Mouse (Mus musculus): ENCODE data around the gene Myrfl. TPM values are rescaled to one million over a fixed set of nuclear protein-coding genes. Genes with fewer than 3 reads are reported as not detected.

Gene Myrfl
- polyA plus RNA-seq, 1 experiment from 2014 or later = 0.28 TPM

DNA sequence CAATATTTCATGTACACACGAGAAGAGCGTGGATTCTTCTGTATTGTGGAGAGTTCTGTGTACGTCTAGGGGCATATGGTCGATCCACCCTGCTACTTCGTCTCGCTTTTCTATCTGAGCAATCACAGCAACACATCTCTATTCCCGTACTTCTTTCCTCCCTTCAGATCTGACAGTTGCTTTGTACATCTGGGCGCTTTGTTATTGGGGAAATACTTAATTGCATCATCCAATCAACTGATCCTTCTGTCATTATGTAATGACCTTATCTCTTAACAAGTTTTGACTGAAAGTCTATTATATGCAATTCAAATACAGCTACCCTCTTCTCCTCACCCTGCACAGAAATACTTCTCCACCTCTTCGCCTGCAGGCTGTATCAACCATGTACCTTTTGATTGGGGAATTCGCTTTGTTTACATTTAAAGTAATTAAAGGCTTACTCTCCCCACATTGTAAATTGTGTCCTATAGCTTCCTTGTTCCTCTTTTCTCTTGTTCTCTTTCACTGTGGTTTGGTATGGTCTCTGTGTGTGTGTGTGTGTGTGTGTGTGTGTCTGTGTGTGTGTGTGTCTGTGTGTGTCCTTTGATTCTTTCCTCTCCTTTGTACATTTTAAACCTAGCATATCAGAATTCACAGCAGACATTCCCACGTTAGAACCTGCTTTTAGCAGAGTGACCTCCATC, 29.9 kb upstream of the Myrfl start:
- WGBS = 90% methylated on average over 11 of the region's 11 CpGs

DNA sequence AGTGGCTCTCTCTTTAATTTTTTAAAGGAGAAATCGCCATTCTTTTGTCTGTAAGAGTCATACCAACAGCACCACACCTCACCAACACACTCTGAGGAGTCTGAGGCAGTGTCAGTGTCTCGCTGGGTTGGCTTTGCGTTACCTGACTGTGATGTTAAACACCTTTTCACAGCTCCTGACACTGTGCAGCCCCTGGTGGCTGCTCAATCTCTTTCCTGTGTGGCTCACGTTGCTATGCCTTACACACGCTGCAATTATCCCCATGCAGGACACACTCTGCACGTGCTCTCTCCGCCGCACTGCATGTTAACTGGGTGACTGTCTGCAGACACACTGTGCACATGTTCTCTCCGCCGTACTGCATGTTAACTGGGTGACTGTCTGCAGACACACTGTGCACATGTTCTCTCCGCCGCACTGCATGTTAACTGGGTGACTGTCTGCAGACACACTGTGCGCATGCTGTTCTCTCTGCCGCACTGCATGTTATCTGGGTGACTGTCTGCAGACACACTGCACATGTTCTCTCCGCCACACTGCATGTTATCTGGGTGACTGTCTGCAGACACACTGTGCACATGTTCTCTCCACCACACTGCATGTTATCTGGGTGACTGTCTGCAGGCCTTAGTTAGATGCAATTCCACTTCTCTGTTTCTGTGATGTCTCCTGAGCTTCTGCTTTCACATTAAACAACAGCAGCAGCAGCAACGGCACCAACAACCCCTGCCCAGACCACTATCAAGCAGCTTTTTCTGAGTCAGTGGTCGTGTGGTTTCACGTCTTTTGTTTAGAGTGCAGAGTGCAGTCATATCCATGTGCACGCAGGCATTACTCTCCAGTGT, 27.2 kb upstream of the Myrfl start:
- H3K4me3 ChIP-seq = no peak overlapping the region
- H3K27me3 ChIP-seq (replicated peaks) = no peaks in the 10 kb centered on the region
- H3K4me1 ChIP-seq (replicated peaks) = no peaks in the 10 kb centered on the region
- no peak overlapping the region for H3K9ac ChIP-seq
- no peak overlapping the region for H3K4me2 ChIP-seq
- no peaks in the 10 kb centered on the region for H3K9me3 ChIP-seq (replicated peaks)
- 88% methylated on average over 19 of the region's 19 CpGs for WGBS
- H3K27ac ChIP-seq (ENCODE audit: poor library complexity, severe bottlenecking) = no peak overlapping the region
- H3K36me3 ChIP-seq = peaks cover 71% of the 10 kb centered on the region
- ATAC-seq (ENCODE audit: insufficient number of reproducible peaks, low FRiP score) = no peak

More for the DNA sequence above, 29.9 kb upstream of the Myrfl start:
- Histone ChIP-seq H3K36me3 (peaks cover 69% of the 10 kb centered on the region), H3K9me3 (replicated peaks) (no peaks in the 10 kb centered on the region), H3K4me3 (no peak overlapping the region), H3K27me3 (replicated peaks) (no peaks in the 10 kb centered on the region), H3K9ac (no peak overlapping the region), H3K4me2 (no peak overlapping the region), H3K27ac (ENCODE audit: poor library complexity, severe bottlenecking) (no peak overlapping the region), H3K4me1 (replicated peaks) (peaks cover 9% of the 10 kb centered on the region; the same call in 1 of the 2 replicates)
- ATAC-seq (ENCODE audit: insufficient number of reproducible peaks, low FRiP score) = no peak

DNA sequence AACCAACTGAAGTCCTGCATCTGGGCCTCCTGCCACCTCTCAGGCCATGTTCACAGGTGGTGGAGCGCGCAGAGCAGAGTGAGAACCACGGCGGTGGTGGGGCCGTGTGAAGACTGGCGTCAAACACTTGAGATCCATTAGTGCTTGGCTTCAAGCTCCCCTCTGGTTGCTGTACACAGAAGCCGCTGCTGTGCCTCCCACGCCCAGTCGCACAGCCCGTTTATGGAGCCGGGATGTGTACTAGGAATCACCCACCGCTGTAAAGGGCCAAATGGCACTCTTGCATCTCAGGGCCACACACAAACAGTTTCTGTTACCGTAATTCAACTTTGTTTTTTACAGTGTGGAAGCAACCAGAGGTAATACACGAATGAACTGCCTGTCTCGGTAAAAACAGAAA, 25.4 kb upstream of the Myrfl start:
- Histone ChIP-seq H3K9me3 (replicated peaks) (no peaks in the 10 kb centered on the region), H3K36me3 (peaks cover 71% of the 10 kb centered on the region), H3K9ac (no peak overlapping the region), H3K4me2 (no peak overlapping the region), H3K4me3 (no peak overlapping the region), H3K27me3 (replicated peaks) (no peaks in the 10 kb centered on the region), H3K4me1 (replicated peaks) (no peaks in the 10 kb centered on the region), H3K27ac (ENCODE audit: poor library complexity, severe bottlenecking) (no peak overlapping the region)
- ATAC-seq (ENCODE audit: insufficient number of reproducible peaks, low FRiP score) = no peak
- 88% methylated on average over 15 of the region's 15 CpGs for WGBS

DNA sequence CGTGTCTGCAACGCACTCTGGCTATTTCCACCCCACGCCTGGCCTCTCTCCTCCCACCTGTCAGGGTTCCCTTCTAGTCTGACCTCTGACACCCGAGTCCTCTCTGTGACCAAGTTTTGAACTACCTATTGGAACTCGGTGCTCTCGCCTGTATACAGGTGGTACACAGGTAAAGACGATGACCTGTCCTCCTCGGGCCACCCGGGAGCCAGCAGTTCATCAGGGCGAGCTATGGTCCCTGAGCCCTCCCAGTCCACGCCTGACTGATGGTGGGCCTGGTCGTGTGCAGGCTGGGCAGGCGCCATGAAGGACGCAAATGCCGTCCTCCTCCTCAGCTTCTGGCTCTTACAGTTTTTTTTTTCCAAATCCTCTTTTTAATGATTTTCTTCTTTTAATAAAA, 24.7 kb upstream of the Myrfl start:
- ATAC-seq (ENCODE audit: insufficient number of reproducible peaks, low FRiP score) = no peak
- no peak overlapping the region for H3K4me2 ChIP-seq
- H3K9me3 ChIP-seq (replicated peaks) = no peaks in the 10 kb centered on the region
- H3K4me3 ChIP-seq = no peak overlapping the region
- H3K4me1 ChIP-seq (replicated peaks) = no peaks in the 10 kb centered on the region
- H3K27me3 ChIP-seq (replicated peaks) = no peaks in the 10 kb centered on the region
- 91% methylated on average over 15 of the region's 15 CpGs for WGBS
- H3K27ac ChIP-seq (ENCODE audit: poor library complexity, severe bottlenecking) = no peak overlapping the region
- H3K9ac ChIP-seq = no peak overlapping the region
- peaks cover 66% of the 10 kb centered on the region for H3K36me3 ChIP-seq

DNA sequence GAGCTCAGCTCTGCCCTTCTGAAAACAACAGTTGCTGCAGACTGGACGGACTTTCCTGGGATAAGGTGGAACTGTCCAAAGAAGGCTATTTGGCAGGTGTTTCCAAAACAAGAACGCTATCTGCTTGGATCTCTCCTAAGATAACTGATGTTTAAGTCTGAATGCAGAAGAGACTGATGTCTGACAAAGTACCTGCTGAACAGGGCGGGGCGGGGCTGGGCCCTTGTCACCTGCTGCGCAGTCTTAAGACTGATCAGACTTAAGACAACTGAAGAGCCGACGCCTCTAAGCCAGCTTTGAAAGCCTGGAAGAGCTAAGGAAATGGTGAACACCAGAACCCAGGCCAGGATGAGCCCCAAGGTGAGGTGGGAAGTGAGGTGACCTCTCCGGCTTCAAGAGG, 23.9 kb upstream of the Myrfl start:
- Histone ChIP-seq H3K9me3 (replicated peaks) (no peaks in the 10 kb centered on the region), H3K36me3 (peaks cover 65% of the 10 kb centered on the region)
- 86% methylated on average over 8 of the region's 8 CpGs for WGBS

DNA sequence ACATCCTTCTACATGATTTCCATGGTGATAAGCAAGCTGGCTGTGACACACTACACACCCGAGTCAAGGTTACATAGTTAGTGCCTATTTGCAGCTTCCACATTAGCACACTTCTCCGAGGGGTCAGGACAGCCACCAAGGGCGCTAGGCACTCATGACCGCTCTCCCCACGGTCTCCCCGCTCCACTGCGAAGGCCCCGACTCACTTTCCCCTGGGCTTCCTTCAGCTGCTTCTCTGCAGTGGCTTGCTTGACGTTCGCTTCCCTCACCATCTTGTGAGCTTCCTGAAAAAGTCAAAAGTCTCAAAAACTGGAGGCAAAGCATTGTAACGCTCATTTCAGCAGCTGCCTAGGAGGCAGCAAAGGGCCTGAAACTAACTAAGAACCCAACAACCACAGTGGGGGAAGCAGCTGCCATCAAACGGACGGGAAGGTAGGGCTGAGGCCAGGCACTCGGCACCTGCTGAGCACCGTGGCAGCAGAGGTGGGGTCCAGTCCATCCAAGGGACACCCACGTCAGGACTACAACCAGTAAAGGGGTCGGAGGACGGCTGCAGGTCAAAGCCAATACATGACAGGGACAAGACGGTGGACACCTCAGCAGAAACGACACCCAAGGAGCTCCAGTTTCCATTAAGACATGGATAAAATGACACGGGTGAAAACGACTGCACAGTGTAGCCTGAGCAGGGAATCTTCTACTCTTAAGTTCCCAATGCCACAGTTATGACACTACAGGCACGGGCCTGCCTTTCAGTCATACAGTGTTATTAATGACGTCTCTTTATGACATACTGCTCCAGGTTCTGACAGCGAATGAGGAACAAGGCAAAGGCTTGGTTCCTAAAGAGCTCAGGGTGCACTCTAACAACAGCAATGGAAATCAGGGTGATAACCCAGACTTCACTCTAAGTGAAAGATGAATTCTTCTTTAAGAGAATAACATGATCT, 22.9 kb upstream of the Myrfl start:
- Histone ChIP-seq H3K27ac (ENCODE audit: poor library complexity, severe bottlenecking) (no peak overlapping the region), H3K36me3 (peaks cover 64% of the 10 kb centered on the region), H3K4me3 (no peak overlapping the region), H3K9ac (no peak overlapping the region), H3K4me1 (replicated peaks) (no peaks in the 10 kb centered on the region), H3K9me3 (replicated peaks) (no peaks in the 10 kb centered on the region), H3K4me2 (no peak overlapping the region), H3K27me3 (replicated peaks) (no peaks in the 10 kb centered on the region)
- no peak for ATAC-seq (ENCODE audit: insufficient number of reproducible peaks, low FRiP score)
- WGBS = 86% methylated on average over 25 of the region's 25 CpGs

More for the DNA sequence above, 23.9 kb upstream of the Myrfl start:
- Histone ChIP-seq H3K27me3 (replicated peaks) (no peaks in the 10 kb centered on the region), H3K27ac (ENCODE audit: poor library complexity, severe bottlenecking) (no peak overlapping the region), H3K4me2 (no peak overlapping the region), H3K9ac (no peak overlapping the region), H3K4me3 (no peak overlapping the region), H3K4me1 (replicated peaks) (no peaks in the 10 kb centered on the region)
- no peak for ATAC-seq (ENCODE audit: insufficient number of reproducible peaks, low FRiP score)

DNA sequence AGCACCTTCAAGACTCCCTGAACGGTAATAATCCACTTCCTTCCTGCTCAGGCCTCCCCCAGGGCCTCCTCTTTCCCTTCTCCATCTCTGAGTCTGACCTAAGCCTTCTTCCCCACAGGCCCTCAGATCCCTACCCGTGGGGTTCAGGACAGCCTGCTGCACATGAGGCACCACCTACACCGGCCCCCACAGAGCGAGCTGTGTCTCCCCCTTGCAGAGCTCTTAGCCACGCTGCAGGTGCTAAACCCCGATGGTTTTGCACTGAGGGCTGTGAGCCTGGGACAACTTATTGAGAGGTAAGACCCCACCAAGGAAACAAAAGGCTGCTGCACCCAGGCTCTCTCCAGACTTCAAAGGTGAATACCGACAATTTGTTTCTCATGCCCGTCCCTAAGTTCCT, 19.9 kb upstream of the Myrfl start:
- WGBS = 80% methylated on average over 8 of the region's 8 CpGs
- no peaks in the 10 kb centered on the region for H3K9me3 ChIP-seq (replicated peaks)

DNA sequence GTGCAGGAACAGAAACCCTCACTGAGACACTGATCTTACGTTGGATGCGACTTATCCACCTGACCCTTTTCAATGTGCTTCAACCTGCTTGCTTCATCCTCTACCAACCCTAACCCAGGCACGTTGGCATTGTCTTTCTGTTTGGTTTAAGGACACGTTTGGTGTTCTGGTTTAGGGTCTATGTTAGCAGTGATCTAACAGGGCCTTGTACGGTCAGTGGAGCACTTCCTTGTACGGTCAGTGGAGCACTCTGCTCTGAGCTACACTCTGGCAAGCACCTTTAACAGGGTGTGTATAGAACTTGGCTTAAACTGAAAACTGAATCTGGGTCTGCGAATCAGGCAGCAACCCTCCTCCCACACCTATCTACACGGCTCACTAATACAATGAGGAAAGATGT, 18.6 kb upstream of the Myrfl start:
- Histone ChIP-seq H3K9me3 (replicated peaks) (no peaks in the 10 kb centered on the region), H3K27ac (ENCODE audit: poor library complexity, severe bottlenecking) (no peak overlapping the region), H3K4me2 (no peak overlapping the region), H3K4me1 (replicated peaks) (no peaks in the 10 kb centered on the region), H3K4me3 (no peak overlapping the region), H3K36me3 (peaks cover 74% of the 10 kb centered on the region), H3K27me3 (replicated peaks) (no peaks in the 10 kb centered on the region), H3K9ac (no peak overlapping the region)
- WGBS = 91% methylated on average over 8 of the region's 8 CpGs
- ATAC-seq (ENCODE audit: insufficient number of reproducible peaks, low FRiP score) = no peak

More for the DNA sequence above, 19.9 kb upstream of the Myrfl start:
- H3K27ac ChIP-seq (ENCODE audit: poor library complexity, severe bottlenecking) = no peak overlapping the region
- no peak overlapping the region for H3K4me2 ChIP-seq
- H3K4me1 ChIP-seq (replicated peaks) = no peaks in the 10 kb centered on the region
- H3K27me3 ChIP-seq (replicated peaks) = no peaks in the 10 kb centered on the region
- H3K9ac ChIP-seq = no peak overlapping the region
- ATAC-seq (ENCODE audit: insufficient number of reproducible peaks, low FRiP score) = no peak
- no peak overlapping the region for H3K4me3 ChIP-seq
- peaks cover 67% of the 10 kb centered on the region for H3K36me3 ChIP-seq

DNA sequence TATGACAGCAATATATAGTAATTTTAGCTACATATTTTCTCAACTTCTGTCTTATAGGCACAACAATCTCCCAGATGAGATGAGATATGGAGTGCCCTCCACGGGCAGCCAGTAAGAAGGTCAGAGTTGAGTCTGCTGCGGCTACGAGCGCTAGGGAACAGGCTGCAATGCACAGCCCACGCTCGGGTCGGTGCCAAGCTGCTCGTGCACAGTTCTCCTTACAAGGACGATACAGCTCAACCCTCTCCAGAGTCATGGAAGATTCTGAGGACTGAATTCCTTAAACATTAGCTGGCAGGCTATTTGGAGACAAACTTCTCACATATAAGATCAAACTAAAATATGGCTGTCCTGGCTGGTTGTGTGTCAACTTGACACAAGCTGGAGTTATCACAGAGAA, 17.9 kb upstream of the Myrfl start:
- no peak overlapping the region for H3K9ac ChIP-seq
- no peak for ATAC-seq (ENCODE audit: insufficient number of reproducible peaks, low FRiP score)
- no peak overlapping the region for H3K4me2 ChIP-seq
- H3K4me1 ChIP-seq (replicated peaks) = no peaks in the 10 kb centered on the region
- H3K4me3 ChIP-seq = no peak overlapping the region
- no peaks in the 10 kb centered on the region for H3K27me3 ChIP-seq (replicated peaks)
- H3K9me3 ChIP-seq (replicated peaks) = no peaks in the 10 kb centered on the region
- H3K36me3 ChIP-seq = peaks cover 80% of the 10 kb centered on the region
- no peak overlapping the region for H3K27ac ChIP-seq (ENCODE audit: poor library complexity, severe bottlenecking)
- WGBS = 68% methylated on average over 9 of the region's 9 CpGs

DNA sequence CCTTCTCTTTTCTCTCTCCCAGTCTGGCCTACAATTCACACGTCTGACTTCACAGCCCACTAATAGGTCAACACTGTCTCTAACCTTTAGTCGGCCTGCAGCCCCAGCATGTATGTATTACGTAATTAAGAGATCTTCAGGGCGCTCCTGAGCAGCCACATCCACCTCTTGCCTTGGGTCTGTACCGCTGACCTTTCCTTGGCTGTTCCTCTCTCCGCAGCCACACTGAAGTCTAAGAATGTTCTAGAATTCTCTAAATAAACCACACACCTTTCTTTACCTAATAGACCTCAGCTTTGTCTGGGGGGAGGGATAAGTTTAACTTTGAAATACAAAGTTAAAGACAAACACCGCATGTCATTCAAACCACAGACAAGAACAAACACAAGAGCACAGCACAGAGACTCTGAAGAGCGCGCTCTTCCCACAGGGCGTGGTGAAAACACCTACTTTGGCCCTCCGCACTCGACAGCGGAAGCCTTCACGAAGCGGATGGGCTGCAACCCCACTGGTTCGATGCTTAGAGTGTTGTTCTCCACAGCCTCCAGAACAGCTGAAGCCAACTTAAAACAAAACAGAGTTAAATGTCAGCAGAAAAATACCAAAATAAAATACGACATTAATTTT, 17.0 kb upstream of the Myrfl start:
- no peak overlapping the region for H3K9ac ChIP-seq
- peaks cover 5% of the 10 kb centered on the region for H3K4me1 ChIP-seq (replicated peaks)
- 92% methylated on average over 17 of the region's 17 CpGs for WGBS
- ATAC-seq (ENCODE audit: insufficient number of reproducible peaks, low FRiP score) = no peak
- H3K4me2 ChIP-seq = no peak overlapping the region
- H3K4me3 ChIP-seq = no peak overlapping the region
- H3K9me3 ChIP-seq (replicated peaks) = no peaks in the 10 kb centered on the region
- H3K27me3 ChIP-seq (replicated peaks) = no peaks in the 10 kb centered on the region
- H3K27ac ChIP-seq (ENCODE audit: poor library complexity, severe bottlenecking) = no peak overlapping the region
- H3K36me3 ChIP-seq = peaks cover 83% of the 10 kb centered on the region

All from heart, embryonic 12.5 days (tissue).